Mouse (Mus musculus) cerebellum, adult 9-10 months (tissue): ENCODE measurements around the gene Rsad1.

Experiments
- DNase-seq: peaks from one replicate; pipeline ENCODE4 v3.0.0; 2022

Gene Rsad1

GRCm38 (mm10) chr11:94548888-94549690 lies at the start of gene Rsad1:
Gene Rsad1, minus strand, starts transcription at chr11:94549255.
- DNase-seq, result peak; percentile 97

GRCm38 (mm10) chr11:94598437-94599120 lies 49.5 kb upstream of the Rsad1 start:
- DNase-seq, result no peak

- DNase-seq, result no peak
Measured at GRCm38 (mm10) chr11:94597319-94597718, 48.3 kb upstream of the Rsad1 start.

- no peak for DNase-seq
Measured at GRCm38 (mm10) chr11:94596311-94596852, 47.3 kb upstream of the Rsad1 start.

GRCm38 (mm10) chr11:94587511-94587910 lies 38.5 kb upstream of the Rsad1 start:
- DNase-seq, result no peak

DNA sequence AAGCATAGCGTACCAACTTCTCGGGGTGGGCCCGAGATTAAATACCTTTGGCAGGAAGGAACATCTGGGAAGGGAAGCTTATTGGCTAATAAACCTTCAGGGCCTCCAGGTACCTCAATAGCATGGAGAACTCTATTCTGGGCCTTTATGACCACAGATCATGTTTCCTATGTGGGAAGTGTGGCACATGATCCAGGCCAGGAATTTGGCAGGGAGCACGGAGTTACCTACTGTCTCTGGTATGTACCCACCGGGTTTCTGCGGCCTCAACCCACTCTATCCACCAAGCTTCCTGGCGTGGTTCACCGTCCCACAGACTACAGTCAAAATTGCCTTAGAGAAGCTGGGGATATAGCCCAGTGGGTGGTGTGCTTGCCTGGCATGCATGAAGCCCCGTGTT lies 36.0 kb upstream of the Rsad1 start:
- no peak for DNase-seq

GRCm38 (mm10) chr11:94580111-94580740 lies 31.2 kb upstream of the Rsad1 start:
- DNase-seq, result no peak

GRCm38 (mm10) chr11:94576361-94576760 lies 27.3 kb upstream of the Rsad1 start:
- peak; percentile 30 for DNase-seq

DNA sequence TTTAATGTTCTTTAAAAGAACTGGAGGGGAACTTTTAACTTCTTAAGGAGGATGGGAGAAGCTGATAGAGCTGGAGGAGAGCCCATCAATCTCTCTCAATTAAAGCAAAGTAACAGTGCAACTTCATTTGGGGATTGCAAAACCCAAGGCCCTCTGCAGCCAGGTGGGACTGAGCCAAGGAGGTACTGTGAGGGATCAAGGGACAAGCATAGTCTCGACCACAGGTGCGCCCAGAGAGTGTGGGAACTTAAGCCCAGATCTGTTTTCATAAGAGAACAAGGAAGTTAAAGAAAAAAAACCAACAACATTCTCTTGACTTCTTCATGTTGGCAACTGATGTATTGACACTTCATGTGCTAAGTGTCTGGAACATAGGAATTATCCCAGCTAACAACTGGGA lies 26.0 kb upstream of the Rsad1 start:
- DNase-seq, result no peak

GRCm38 (mm10) chr11:94574560-94574959 lies 25.5 kb upstream of the Rsad1 start:
- no peak for DNase-seq

DNA sequence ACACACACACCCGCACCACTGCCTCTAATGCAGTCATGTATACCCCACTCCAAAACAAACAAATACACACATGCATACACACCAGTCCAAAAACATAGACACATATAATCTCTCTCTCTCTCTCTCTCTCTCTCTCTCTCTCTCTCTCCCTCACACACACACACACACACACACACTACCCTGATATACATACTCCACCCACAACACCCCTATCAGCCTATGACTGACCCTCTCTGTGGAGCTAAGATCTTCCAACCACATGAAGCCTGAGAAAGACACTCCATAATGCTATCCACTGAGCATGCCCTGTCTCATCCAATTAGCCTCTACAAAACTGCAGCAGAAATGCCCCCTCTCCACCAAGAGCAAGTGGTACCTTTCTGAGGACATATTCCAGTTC lies 22.8 kb upstream of the Rsad1 start:
- no peak for DNase-seq

DNA sequence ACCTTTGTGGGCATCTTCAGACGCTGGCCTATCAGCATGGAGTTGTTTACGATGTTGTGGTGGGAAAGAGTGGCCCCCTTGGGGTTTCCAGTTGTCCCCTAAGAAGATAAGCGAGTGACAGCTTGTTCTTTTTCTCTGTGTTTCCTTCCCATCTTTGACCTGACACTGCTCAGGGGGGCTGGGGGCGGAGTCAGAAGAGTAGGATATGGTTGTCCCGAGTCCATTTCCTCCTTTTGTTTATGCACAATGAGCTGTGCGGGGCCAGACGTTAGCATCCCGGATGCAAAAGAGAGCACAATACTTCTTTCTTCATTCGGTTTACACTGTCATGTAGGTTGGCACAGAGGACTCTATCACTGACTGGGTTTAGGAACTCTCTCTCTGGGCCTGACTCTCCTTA lies 21.6 kb upstream of the Rsad1 start:
- no peak for DNase-seq

- no peak for DNase-seq
Measured at GRCm38 (mm10) chr11:94567326-94567725, 18.3 kb upstream of the Rsad1 start.

DNA sequence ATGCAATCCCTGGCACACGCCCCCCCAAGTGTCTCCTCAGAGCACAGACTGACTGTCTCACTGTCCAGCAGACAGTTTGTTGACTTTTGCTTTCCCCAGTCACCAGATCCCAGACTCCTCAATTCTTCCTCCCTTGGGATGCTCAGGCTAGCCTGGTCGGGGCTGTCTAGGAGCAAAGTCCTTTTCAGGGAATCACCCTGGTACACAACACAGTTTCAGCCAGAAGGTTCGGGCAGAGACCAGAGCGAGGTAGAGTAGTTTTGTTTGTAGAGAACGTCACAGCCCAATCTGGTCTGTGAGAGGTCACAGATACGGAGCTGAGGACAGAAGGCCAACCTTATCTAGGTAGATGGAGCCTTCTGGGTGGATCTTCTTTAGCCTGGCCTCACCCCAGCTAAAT lies 17.5 kb upstream of the Rsad1 start:
- no peak for DNase-seq

DNA sequence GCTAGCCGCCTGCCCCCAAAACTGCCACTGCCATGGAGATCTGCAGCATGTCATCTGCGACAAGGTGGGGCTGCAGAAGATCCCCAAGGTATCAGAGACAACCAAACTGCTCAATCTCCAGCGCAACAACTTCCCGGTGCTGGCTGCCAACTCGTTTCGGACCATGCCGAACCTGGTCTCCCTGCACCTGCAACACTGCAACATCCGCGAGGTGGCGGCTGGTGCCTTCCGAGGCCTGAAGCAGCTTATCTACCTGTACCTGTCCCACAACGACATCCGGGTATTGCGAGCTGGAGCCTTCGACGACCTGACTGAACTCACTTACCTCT lies 16.1 kb upstream of the Rsad1 start:
- DNase-seq, result no peak

GRCm38 (mm10) chr11:94564437-94565150 lies 15.5 kb upstream of the Rsad1 start, which contains the start of gene Chad:
Gene Chad, plus strand, starts transcription at chr11:94565047.
- DNase-seq, result no peak

DNA sequence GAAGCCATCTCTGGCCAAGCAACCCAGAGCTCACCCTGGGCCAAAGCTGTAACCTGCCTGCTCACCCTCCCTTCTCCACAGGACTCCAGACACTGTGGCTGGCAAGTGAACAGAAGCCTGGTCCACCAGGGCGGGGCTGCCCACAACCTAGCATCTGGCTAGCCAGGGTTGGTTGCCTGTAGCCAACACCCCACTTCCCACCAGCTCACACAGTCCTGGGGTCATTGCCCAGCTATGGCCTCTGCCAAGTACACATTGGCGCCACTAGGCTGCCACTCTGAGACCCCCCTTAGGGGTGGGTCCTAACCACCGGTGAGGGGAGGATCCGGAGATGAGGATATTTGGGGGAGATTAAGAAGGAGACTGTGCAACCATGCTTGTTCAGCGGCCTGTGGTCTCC lies 14.8 kb upstream of the Rsad1 start:
- DNase-seq, result no peak

- no peak for DNase-seq
Measured at GRCm38 (mm10) chr11:94563383-94563782, 14.3 kb upstream of the Rsad1 start.

DNA sequence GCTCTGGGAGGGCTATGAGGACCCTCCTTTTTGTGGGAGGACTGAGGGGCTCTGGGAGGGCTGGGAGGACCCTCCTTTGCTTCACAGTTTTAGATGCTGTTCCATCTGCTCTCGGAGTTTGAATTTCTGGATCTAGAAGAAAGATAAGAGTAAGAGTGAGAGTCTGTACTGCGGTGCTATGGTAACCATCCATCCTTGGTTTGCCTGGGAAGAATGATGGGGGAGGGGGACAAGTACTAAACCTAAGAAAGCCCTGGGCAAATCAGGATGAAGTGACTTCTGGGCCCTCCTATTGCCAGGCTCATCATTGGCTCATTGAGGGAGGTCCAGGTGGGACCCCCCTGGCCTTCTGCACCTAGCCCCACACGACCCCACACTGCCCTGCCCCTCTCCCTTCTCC lies 9.2 kb upstream of the Rsad1 start:
- no peak for DNase-seq

GRCm38 (mm10) chr11:94550442-94550744 lies 1.3 kb upstream of the Rsad1 start:
- peak; percentile 45 for DNase-seq

DNA sequence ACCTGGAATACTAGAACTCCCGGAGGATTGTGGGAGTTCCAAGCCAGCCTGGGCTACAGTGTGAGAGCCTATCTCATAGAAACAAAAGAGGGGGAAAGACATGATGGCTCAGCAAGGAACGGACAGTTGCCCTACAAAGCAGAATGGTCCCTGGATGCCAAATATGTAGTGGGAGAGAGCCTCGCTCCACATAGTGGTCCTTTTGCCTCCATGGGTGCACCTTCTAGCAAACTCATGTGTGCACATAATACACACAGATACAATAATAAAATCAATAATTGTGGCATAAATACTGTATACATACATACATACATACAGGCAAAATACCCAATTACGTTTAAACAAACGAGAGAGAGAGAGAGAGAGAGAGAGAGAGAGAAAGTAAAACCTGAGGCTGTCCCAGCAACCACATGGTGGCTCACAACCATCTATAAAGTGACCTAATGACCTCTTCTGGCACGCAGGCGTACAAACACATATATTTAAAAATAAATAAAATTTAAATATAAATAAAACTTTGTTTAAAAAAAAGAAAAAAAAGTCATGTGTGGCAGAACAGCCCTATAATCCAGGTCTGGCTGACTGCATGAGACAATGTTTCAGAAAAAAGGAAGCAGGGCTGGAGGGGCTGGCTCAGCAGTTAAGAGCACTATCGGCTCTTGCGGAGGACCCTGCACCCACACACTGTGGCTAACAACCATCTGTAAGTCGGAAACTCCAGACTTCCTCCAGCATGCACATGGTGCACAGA lies 811 bp upstream of the Rsad1 start:
- DNase-seq, result peak; percentile 50

DNA sequence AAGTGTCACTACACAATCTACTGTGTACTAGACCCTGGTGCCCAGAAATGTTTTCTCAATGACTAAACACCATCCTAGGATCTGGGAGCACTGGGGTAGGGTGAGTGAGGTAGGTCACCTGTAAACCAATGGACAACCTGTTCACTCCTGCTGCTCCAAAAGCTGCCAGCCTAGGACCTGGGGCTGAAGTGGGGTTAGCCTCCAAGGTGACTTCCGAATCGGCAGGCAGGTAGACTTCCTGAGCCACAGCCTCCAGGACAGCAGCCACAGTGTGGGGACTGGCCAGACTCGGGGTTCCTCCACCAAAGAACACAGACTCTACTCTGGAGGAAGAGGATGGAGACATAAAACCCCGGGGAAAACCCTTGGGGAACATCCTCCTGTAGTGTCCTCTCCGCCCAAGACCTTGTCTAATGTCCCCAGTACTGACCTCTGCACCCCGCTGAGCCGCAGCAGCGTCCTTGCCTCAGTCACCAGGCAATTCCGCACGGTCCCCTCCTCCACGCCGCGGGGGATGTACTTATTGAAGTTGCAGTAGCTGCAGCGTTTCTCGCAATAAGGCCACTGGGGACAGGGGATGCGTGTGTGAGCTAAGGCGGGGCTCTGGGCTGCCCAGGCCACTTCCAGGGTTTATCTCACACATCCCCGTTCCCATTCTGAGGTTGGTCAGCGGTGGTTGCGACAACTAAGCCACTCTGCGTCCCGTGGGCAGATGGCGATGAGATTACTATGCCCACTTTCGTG lies 842 bp downstream of the Rsad1 start:
- DNase-seq, result peak; percentile 75
